Mouse (Mus musculus) inflammation-experienced regulatory T-cells (primary cell): ENCODE measurements around the gene Olfr56. TPM values are rescaled to one million over a fixed set of nuclear protein-coding genes. Genes with fewer than 3 reads are reported as not detected.

ENCODE experiments used
- polyA plus RNA-seq, 2 experiments: library from polyadenylated mRNA; unstranded; fragments of 100-300 nt; shearing (Covaris generic); gene quantifications; one replicate each; pipeline ENCODE4 v1.2.1; 2017

Olfr56 gene
- polyA plus RNA-seq: 1 to 10 TPM in 1 of 2 experiments, under 1 TPM in 1; 0.61 to 3.3 TPM

DNA sequence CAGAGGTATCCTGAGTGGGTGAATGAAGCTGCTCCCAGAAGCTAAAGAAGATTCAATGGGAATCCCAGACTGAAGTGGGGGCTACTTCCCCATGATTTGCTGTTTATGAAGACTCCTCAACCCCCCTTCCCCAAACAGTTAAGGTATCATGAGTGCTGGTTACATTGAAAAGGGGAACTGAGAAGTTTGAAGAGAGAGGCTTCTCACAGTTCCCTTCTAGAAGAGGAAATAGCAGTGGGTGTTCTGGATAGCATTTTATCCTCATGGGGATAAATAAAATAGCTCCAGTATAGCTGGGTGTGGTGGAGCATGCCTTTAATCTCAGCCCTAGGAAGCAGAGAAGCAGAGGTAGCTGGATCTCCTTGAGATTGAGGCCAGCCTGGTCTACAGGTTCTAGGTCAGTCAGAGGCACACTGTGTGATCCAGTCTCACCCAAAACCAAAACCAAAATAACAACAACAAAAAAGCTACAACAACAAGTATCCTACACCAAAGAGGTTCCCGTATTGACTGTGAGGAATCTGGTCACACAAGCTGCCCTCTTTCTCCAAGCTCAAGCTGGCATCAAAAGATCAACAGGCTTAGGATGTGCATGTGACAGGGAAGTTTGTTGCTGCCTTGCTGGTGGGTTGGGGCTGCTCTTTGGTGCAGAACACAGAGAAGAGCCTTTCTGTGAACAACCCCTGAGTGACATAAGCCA is at the start of gene Olfr56:
Gene Olfr56 (plus strand): TSS at position 650 of the 700 bp plus-strand sequence.

GRCm38 (mm10) chr11:48946090-48946489 is 32.6 kb upstream of the Olfr56 start, which contains the start of gene Psme2b:
Gene Psme2b, minus strand, starts transcription at chr11:48946190.

GRCm38 (mm10) chr11:48979251-48979650 is 562 bp downstream of the Olfr56 start, which contains the start of gene 9930111J21Rik1:
Gene 9930111J21Rik1, minus strand, starts transcription at chr11:48979398.

GRCm38 (mm10) chr11:48991740-48992520 is 13.2 kb downstream of the Olfr56 start, which contains the start of gene Gm12185:
Gene Gm12185, minus strand, starts transcription at chr11:48992226.

DNA sequence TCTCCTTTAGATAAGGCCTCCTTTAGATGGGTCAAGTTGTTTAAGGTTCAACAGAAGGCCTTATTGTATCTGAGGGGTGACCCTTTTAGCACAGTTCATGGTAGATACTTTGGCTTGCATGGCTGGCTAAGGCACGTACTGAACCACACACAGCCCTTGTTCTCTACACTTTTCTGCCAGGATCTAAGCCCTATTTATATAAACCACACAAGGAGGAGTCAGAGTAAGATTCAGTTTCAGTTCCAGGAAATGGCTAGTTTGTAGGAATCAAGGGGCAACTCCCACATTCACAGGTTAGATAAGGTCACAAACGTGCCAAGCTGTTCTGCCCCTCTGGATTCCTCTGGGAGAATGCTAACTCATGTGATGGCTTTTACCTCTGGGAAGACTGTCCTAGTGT is 15.3 kb downstream of the Olfr56 start, which contains the start of gene Tgtp1:
Gene Tgtp1 (minus strand): TSS at position 155 of the 400 bp plus-strand sequence.

DNA sequence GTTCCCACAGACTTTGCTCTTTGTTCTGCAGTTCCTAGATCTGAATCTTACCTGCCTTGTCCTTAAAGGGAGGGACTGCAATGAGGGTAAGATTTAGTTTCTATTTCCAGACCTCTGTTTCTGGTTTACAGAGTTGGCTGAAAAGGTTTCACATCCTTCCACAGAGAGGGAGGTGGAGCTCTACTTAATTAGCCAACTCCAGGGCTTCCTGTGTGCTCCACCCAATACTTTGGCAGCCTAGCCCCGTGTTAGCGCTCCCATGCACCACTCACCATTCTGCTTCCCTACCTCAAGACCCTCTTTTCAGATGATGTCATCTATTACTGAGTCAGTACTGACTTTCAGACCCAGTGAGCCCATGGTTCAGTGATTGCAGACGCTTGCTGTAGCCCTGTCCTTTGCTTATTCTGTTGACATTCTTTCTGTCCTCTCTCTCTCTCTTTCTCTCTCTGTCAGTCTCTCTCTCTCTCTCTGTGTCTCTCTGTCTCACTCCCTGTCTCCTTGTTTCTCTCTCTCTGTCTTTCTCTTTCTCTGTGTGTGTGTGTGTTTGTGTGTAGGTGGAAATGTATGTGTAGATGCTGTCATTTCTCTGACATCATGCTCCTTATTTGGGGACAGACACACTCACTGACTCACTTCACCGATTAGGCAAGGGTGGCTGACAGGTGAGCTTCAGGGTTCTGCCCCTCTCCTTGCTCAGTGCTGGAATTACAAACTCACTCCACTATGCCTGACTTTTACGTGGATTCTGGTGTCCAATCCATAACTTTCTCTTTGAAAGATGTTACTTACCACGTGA is 72.6 kb downstream of the Olfr56 start, which contains the start of gene 9930111J21Rik2:
Gene 9930111J21Rik2 (minus strand): TSS at position 150 of the 799 bp plus-strand sequence.

GRCm38 (mm10) chr11:49063713-49064469 is 85.2 kb downstream of the Olfr56 start, which contains the start of gene Tgtp2:
Gene Tgtp2, minus strand, starts transcription at chr11:49064206.

DNA sequence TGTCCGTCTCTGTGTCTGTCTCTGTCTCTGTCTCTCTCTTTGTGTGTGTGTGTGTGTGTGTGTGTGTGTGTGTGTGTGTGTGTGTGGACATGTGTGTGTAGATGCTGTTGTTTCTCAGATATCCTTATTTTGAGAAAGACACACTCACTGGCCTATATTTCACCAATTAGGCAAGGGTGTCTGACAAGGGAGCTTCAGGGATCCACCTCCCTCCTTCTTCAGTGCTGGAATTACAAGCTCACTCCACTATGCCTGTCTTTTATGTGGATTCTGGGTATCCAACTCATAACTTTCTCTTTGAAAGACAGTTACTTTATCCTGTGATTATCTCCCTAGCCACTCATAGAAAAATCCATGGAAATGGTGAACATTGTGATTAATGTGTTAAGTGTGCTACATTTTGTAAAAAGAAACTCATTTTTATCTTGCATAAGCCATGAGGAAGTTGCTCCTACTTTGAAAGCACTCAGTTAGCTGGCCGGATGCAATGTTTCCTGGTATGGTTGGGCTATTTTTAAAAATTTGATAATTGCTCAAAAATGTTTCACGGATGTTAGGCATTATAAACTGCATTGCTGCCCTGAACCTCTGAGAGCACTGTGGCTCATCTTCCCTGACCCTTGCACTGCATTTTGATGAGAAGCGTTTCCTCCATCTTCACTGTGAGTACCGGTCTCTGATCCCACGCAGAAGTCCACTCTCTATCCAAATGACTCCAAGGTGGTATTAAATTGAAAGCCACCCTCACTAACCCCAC is 97.5 kb downstream of the Olfr56 start, which contains the start of gene Ifi47:
Gene Ifi47 (plus strand): TSS at position 587 of the 757 bp plus-strand sequence.

GRCm38 (mm10) chr11:49114774-49115173 is 136.1 kb downstream of the Olfr56 start, which contains the start of gene Olfr1396:
Gene Olfr1396, minus strand, starts transcription at chr11:49114874.

GRCm38 (mm10) chr11:49141974-49142373 is 163.3 kb downstream of the Olfr56 start, which contains the start of gene Olfr1395:
Gene Olfr1395, plus strand, starts transcription at chr11:49142274.

GRCm38 (mm10) chr11:49154077-49154476 is 175.4 kb downstream of the Olfr56 start, which contains the start of gene Olfr1394:
Gene Olfr1394, plus strand, starts transcription at chr11:49154377.

Other genes with a start within 250 kb of the Olfr56 start
- 100 to 1,000 TPM; 542 to 598 TPM for gene Rack1, start 178.6 kb upstream of the Olfr56 start, polyA plus RNA-seq
- gene Trim41, start 161.5 kb upstream of the Olfr56 start, polyA plus RNA-seq: 1 to 10 TPM; 1.8 to 3.4 TPM
- 1 to 10 TPM; 1.2 to 2.4 TPM for gene Trim7, start 152.7 kb upstream of the Olfr56 start, polyA plus RNA-seq
- 1 to 10 TPM; 7.7 to 8.2 TPM for gene Gm12184, start 152.2 kb upstream of the Olfr56 start, polyA plus RNA-seq
- 100 to 1,000 TPM; 130 to 152 TPM for gene Irgm1, start 107.2 kb upstream of the Olfr56 start, polyA plus RNA-seq
- 1 to 10 TPM in 1 of 2 experiments, under 1 TPM in 1; 0.96 to 1.4 TPM for gene Gm5431, start 76.7 kb upstream of the Olfr56 start, polyA plus RNA-seq
- 100 to 1,000 TPM; 178 to 182 TPM for gene Psme2b, start 32.7 kb upstream of the Olfr56 start, polyA plus RNA-seq
- gene 9930111J21Rik1, start 509 bp downstream of the Olfr56 start, polyA plus RNA-seq: 100 to 1,000 TPM; 163 to 179 TPM
- gene Gm12185, start 13.3 kb downstream of the Olfr56 start, polyA plus RNA-seq: 1 to 10 TPM; 3.5 to 5.6 TPM
- gene Tgtp1, start 15.3 kb downstream of the Olfr56 start, polyA plus RNA-seq: 100 to 1,000 TPM; 134 to 203 TPM
- 100 to 1,000 TPM in 1 of 2 experiments, 10 to 100 TPM in 1; 95.8 to 115 TPM for gene 9930111J21Rik2, start 72.4 kb downstream of the Olfr56 start, polyA plus RNA-seq
- 100 to 1,000 TPM; 237 to 258 TPM for gene Tgtp2, start 85.3 kb downstream of the Olfr56 start, polyA plus RNA-seq
- gene Ifi47, start 97.7 kb downstream of the Olfr56 start, polyA plus RNA-seq: 100 to 1,000 TPM; 414 to 424 TPM
- gene Olfr1396, start 136.0 kb downstream of the Olfr56 start, polyA plus RNA-seq: not detected
- gene Olfr1395, start 163.4 kb downstream of the Olfr56 start, polyA plus RNA-seq: not detected
- gene Olfr1394, start 175.5 kb downstream of the Olfr56 start, polyA plus RNA-seq: not detected
- gene Btnl9, start 208.3 kb downstream of the Olfr56 start, polyA plus RNA-seq: 1 to 10 TPM in 1 of 2 experiments, under 1 TPM in 1; 0.08 to 2.7 TPM
- gene Zfp62, start 224.4 kb downstream of the Olfr56 start, polyA plus RNA-seq: 10 to 100 TPM; 50.0 to 53.8 TPM